Comparison of ENCODE assay signal across 12 mouse cellular contexts in genomic region chr19:44387089-44387671, GRCm38 (mm10). TPM values are rescaled to one million over a fixed set of nuclear protein-coding genes. Genes with fewer than 3 reads are reported as not detected.
DNase-seq lines count a peak whose midpoint lies in the region; ATAC-seq and TF ChIP-seq lines count a peak whose summit lies in the region.
"Had no signal": no experiment of that assay in that cellular context is flagged by ENCODE, and none has a peak within 500 bp of the region (broad histone marks: within the 10 kb centered on the region; RNA-seq: fewer than 3 reads in every experiment).

No protein-coding gene starts in this region.

- DNase-seq in heart, postnatal 0 days (ENCODE audit: low spot score): no peak
- DNase-seq in heart, adult 11 months: no peak
- DNase-seq in adipocyte (ENCODE audit: low spot score): peak; percentile 84
- DNase-seq in left cerebral cortex, adult 8-10 months (ENCODE audit: low spot score in 2 of 2): no peak
- no peak for DNase-seq in kidney, postnatal 4 days

- H3K9ac ChIP-seq in heart, postnatal 0 days (replicated peaks; ENCODE audit: low read depth, low read length): no peak overlapping the region
- peak overlapping the region; percentile 53 for H3K9ac ChIP-seq in ES-Bruce4 (ENCODE audit: low read depth, poor library complexity, severe bottlenecking)
- H3K9ac ChIP-seq in liver, embryonic 12.5 days: peak overlapping the region; percentile 71; the same call in 1 of the 2 replicates

- TF ChIP-seq EP300 in heart, postnatal 0 days (IDR thresholded peaks at IDR 0.05; ENCODE audit: low read depth): no peak
- no peak for TF ChIP-seq EP300 in ES-Bruce4 (IDR thresholded peaks at IDR 0.05; ENCODE audit: insufficient read depth, low read depth, low read length)

- ATAC-seq in heart, postnatal 0 days (ENCODE audit: insufficient read depth, low read depth): no peak
- ATAC-seq in liver, embryonic 12.5 days: no peak
- no peak for ATAC-seq in megakaryocyte progenitor cell, adult 5-6 weeks (replicated peaks; ENCODE audit: poor library complexity)
- ATAC-seq: intestine, postnatal 0 days had no signal

- peaks cover 15% of the 10 kb centered on the region for H3K4me1 ChIP-seq in heart, postnatal 0 days (ENCODE audit: control insufficient read depth, insufficient read depth)
- peaks cover 6% of the 10 kb centered on the region for H3K4me1 ChIP-seq in ES-Bruce4 (ENCODE audit: control insufficient read depth, insufficient read depth, low read length)
- H3K4me1 ChIP-seq in liver, embryonic 12.5 days: peaks cover 66% of the 10 kb centered on the region

- H3K9me3 ChIP-seq in heart, postnatal 0 days (replicated peaks; ENCODE audit: control insufficient read depth, low read length): no peaks in the 10 kb centered on the region
- no peaks in the 10 kb centered on the region for H3K9me3 ChIP-seq in ES-Bruce4 (replicated peaks; ENCODE audit: control insufficient read depth, insufficient read depth, low read length, poor library complexity, severe bottlenecking)
- no peaks in the 10 kb centered on the region for H3K9me3 ChIP-seq in liver, embryonic 12.5 days (replicated peaks)
- H3K9me3 ChIP-seq: lung, embryonic 15.5 days; midbrain, embryonic 15.5 days; neural tube, embryonic 13.5 days had no signal

- H3K4me3 ChIP-seq in heart, postnatal 0 days (ENCODE audit: low read depth, low read length): no peak overlapping the region
- no peak overlapping the region for H3K4me3 ChIP-seq in ES-Bruce4 (ENCODE audit: low read depth, low read length)
- no peak overlapping the region for H3K4me3 ChIP-seq in liver, embryonic 12.5 days

- 82% methylated on average over 4 of the region's 4 CpGs for WGBS in heart, postnatal 0 days
- 84% methylated on average over 4 of the region's 4 CpGs for WGBS in liver, embryonic 12.5 days (ENCODE audit: insufficient replicate concordance)

- TF ChIP-seq CTCF in heart, postnatal 0 days (IDR thresholded peaks at IDR 0.05; ENCODE audit: low read depth): no peak
- no peak for TF ChIP-seq CTCF in ES-Bruce4 (IDR thresholded peaks at IDR 0.05; ENCODE audit: low read depth, low read length)

- H3K27ac ChIP-seq in heart, postnatal 0 days (ENCODE audit: low read depth): peak overlapping the region; percentile 83; the same call in 1 of the 2 replicates
- H3K27ac ChIP-seq in ES-Bruce4 (ENCODE audit: insufficient read depth, low read length): peak overlapping the region; percentile 75; the same call in 1 of the 2 replicates
- peak overlapping the region; percentile 86 for H3K27ac ChIP-seq in liver, embryonic 12.5 days

- H3K27me3 ChIP-seq in heart, postnatal 0 days (ENCODE audit: control insufficient read depth, insufficient read depth, low read length): no peaks in the 10 kb centered on the region
- no peaks in the 10 kb centered on the region for H3K27me3 ChIP-seq in ES-Bruce4 (ENCODE audit: control insufficient read depth, insufficient read depth, low read length, poor library complexity, severe bottlenecking)
- no peaks in the 10 kb centered on the region for H3K27me3 ChIP-seq in liver, embryonic 12.5 days (replicated peaks)
- H3K27me3 ChIP-seq: lung, embryonic 15.5 days; midbrain, embryonic 15.5 days; neural tube, embryonic 13.5 days had no signal

- no peak for TF ChIP-seq POLR2A in ES-Bruce4 (IDR thresholded peaks at IDR 0.05; ENCODE audit: insufficient read depth, low read length)

- H3K4me2 ChIP-seq in heart, postnatal 0 days (ENCODE audit: low read depth, low read length): no peak overlapping the region
- peak overlapping the region; percentile 88 for H3K4me2 ChIP-seq in liver, embryonic 12.5 days

- no peaks in the 10 kb centered on the region for H3K36me3 ChIP-seq in heart, postnatal 0 days (replicated peaks; ENCODE audit: control insufficient read depth, insufficient read depth, low read length)
- no peaks in the 10 kb centered on the region for H3K36me3 ChIP-seq in ES-Bruce4 (ENCODE audit: control insufficient read depth, insufficient read depth, low read length, poor library complexity, severe bottlenecking)
- no peaks in the 10 kb centered on the region for H3K36me3 ChIP-seq in liver, embryonic 12.5 days
- H3K36me3 ChIP-seq: lung, embryonic 15.5 days; midbrain, embryonic 15.5 days; neural tube, embryonic 13.5 days had no signal

RNA-seq across cellular contexts. Expression of gene Scd1, which starts 20.5 kb away (rescaled TPM):
- 6.2 and 9.8 TPM in 2 replicates for total RNA-seq in heart, postnatal 0 days (2014; rRNA removed; ENCODE audit: low replicate concordance)
- 0.66 and 1.2 TPM in 2 replicates for polyA plus RNA-seq in heart, postnatal 0 days (2015; fragmentation: Nextera tagmentation; extraction: Ambion mirVana)
- 114 TPM in 2 replicates for polyA plus RNA-seq in ES-Bruce4 (2011; ENCODE audit: insufficient read depth, insufficient read length, low read depth, missing spikeins)
- polyA plus RNA-seq in liver, embryonic 12.5 days (2016; fragmentation: Nextera tagmentation; extraction: Ambion mirVana): 8.1 and 10.1 TPM in 2 replicates
- total RNA-seq in megakaryocyte progenitor cell, adult 5-6 weeks (2015): 0.46 and 0.49 TPM in 2 replicates
- 0.54 and 1.1 TPM in 2 replicates for total RNA-seq in megakaryocyte progenitor cell, adult 5-6 weeks (2017)
- total RNA-seq in left cerebral cortex, adult 8-10 months (2022): 100 to 1,000 TPM; 171 to 176 (median 174) TPM

RNA-seq across cellular contexts. Expression of gene Scd4, which starts 54.3 kb away (rescaled TPM):
- total RNA-seq in heart, postnatal 0 days (2014; rRNA removed; ENCODE audit: low replicate concordance): 10.8 and 37.4 TPM in 2 replicates
- 30.8 and 38.2 TPM in 2 replicates for polyA plus RNA-seq in heart, postnatal 0 days (2015; fragmentation: Nextera tagmentation; extraction: Ambion mirVana)
- 0.19 TPM in 1 of 2 replicates, not detected in the other for polyA plus RNA-seq in ES-Bruce4 (2011; ENCODE audit: insufficient read depth, insufficient read length, low read depth, missing spikeins)
- polyA plus RNA-seq in liver, embryonic 12.5 days (2016; fragmentation: Nextera tagmentation; extraction: Ambion mirVana): 0.04 TPM in 1 of 2 replicates, not detected in the other
- total RNA-seq in megakaryocyte progenitor cell, adult 5-6 weeks (2015): 0.35 TPM in 1 of 2 replicates, not detected in the other
- not detected in 2 replicates for total RNA-seq in megakaryocyte progenitor cell, adult 5-6 weeks (2017)
- total RNA-seq in left cerebral cortex, adult 8-10 months (2022): 1 to 10 TPM; 2.3 to 3.4 (median 2.8) TPM

Comparison
In these comparisons a context has a peak if more than half of its experiments do, and no peak if none do; other contexts are left out.
1. RNA of gene Scd1, which starts 20.5 kb away (total RNA-seq): 171 to 176 TPM in left cerebral cortex, adult 8-10 months; 6.2 to 9.8 TPM in heart, postnatal 0 days and 0.46 to 1.1 TPM in megakaryocyte progenitor cell, adult 5-6 weeks; every median in the first group is over 10 times any median in the second.
2. Peak in every context shown above with its lines, with median percentiles within 50 percentile points of each other: H3K27ac ChIP-seq.